Mouse (Mus musculus) G1E (cell line): ENCODE measurements around the gene Oxgr1. TPM values are rescaled to one million over a fixed set of nuclear protein-coding genes. Genes with fewer than 3 reads are reported as not detected.

Experiments
- ATAC-seq: 2 replicates; pipeline ENCODE4 v1.8.0; 2016; ENCODE audit warnings: mild to moderate bottlenecking; ENCODE audit not compliant: insufficient number of reproducible peaks, poor library complexity, low FRiP score, severe bottlenecking; ENCODE audit errors: extremely low read depth
- DNase-seq: peaks from one replicate; pipeline ENCODE4 v3.0.0; 2012; ENCODE audit warnings: low spot score
- H3K27me3 ChIP-seq: 2 replicates; pipeline ENCODE4 v1.6.1; 2012; ENCODE audit warnings: mild to moderate bottlenecking, low read length, inconsistent platforms; ENCODE audit not compliant: insufficient read depth
- H3K36me3 ChIP-seq: replicated peaks from 2 replicates; pipeline ENCODE3; 2012; ENCODE audit warnings: mild to moderate bottlenecking, inconsistent platforms
- H3K4me1 ChIP-seq: 2 replicates; pipeline ENCODE4 v1.6.1; 2012; ENCODE audit warnings: low read depth, low read length, inconsistent platforms, mixed read lengths; ENCODE audit not compliant: insufficient read depth
- H3K4me3 ChIP-seq: 2 replicates; pipeline ENCODE4 v1.5.1; 2012; ENCODE audit warnings: low read depth, mild to moderate bottlenecking, inconsistent platforms, low read length, moderate library complexity, mixed read lengths
- H3K9me3 ChIP-seq: replicated peaks from 2 replicates; pipeline ENCODE4 v1.6.1; 2012; ENCODE audit warnings: inconsistent platforms
- CTCF ChIP-seq: IDR thresholded peaks from 2 replicates; pipeline ENCODE4 v1.5.1; 2012; ENCODE audit warnings: low read depth, low read length, inconsistent platforms, mixed read lengths
- GATA1 ChIP-seq: IDR thresholded peaks from 2 replicates; pipeline ENCODE4 v1.6.1; 2012; ENCODE audit warnings: borderline replicate concordance, low read length, inconsistent platforms, mixed read lengths
- GATA2 ChIP-seq: IDR thresholded peaks from 2 replicates; pipeline ENCODE4 v1.6.1; 2012; ENCODE audit warnings: low read depth, low read length, inconsistent platforms, borderline replicate concordance
- POLR2AphosphoS5 ChIP-seq: IDR thresholded peaks from 2 replicates; pipeline ENCODE4 v1.6.1; 2012; ENCODE audit warnings: low read depth, low read length, inconsistent platforms; ENCODE audit not compliant: insufficient replicate concordance
- TAL1 ChIP-seq: conservative IDR thresholded peaks from 2 replicates; pipeline ENCODE4 v1.6.1; 2012; ENCODE audit warnings: low read depth, low read length, inconsistent platforms, mixed read lengths
- polyA plus RNA-seq: library from polyadenylated mRNA; stranded (reverse); fragments of >175 nt; gene quantifications from 2 replicates; pipeline ENCODE4 v1.2.3, GENCODE M21; 2012
- total RNA-seq, 2 experiments: library from RNA; stranded (forward) in 1 of 2; stranded (reverse) in 1 of 2; fragments of 200-1000 nt in 1 of 2; fragments of >200 nt in 1 of 2; fragmentation: Nextera tagmentation in 1 of 2; gene quantifications; 2 replicates each; pipeline ENCODE4 v1.2.3; 2014 to 2017

Gene Oxgr1
- total and polyA plus RNA-seq, 3 experiments = 0.16 TPM; not detected in 2

DNA sequence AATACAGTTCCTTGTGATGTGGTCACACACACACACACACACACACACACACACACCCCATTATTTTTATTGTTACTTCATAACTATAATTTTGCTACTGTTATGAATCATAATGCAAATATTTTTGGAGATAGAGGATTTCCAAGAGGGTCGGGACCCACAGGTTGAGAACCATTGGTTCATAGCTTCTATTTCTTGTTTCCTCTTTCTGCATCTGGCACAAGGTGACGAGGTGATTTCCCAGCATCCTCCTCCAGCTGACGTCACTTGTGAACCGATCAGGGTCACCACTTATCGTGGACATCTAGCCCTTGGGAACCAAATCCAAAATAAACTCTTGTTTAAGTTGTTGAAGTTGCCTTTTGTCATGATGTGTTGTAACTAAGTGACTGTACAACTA is 33.5 kb upstream of the Oxgr1 start:
- H3K36me3 ChIP-seq = no peaks in the 10 kb centered on the region
- no peak for DNase-seq
- no peak overlapping the region for H3K4me3 ChIP-seq
- TF ChIP-seq GATA2 (no peak), CTCF (no peak), GATA1 (no peak), TAL1 (no peak), POLR2AphosphoS5 (no peak)
- peaks cover 48% of the 10 kb centered on the region for H3K9me3 ChIP-seq
- ATAC-seq = no peak
- H3K27me3 ChIP-seq = no peaks in the 10 kb centered on the region
- H3K4me1 ChIP-seq = no peaks in the 10 kb centered on the region

DNA sequence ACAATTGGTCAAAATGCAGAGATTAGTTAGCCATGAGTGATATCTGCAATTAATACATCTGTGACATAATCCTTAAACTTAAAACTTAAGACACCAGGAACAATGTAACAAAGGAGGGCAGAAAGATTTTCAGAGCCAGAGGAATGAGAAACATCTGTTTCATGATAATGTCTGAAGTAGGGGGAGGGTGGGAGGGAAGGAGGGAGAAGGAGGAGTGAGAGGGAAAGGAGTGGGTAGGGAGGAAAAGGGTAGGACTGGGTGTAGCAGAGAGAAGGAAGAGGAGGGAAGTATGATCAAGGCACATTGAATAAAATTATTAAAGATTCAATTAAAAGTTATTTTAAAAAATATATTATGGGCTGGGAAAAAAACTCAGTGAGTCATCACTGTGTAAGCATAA is 32.0 kb upstream of the Oxgr1 start:
- ATAC-seq = no peak
- H3K27me3 ChIP-seq = no peaks in the 10 kb centered on the region
- TF ChIP-seq POLR2AphosphoS5 (no peak), TAL1 (no peak)
- no peaks in the 10 kb centered on the region for H3K4me1 ChIP-seq
- DNase-seq = no peak
- H3K36me3 ChIP-seq = no peaks in the 10 kb centered on the region
- H3K9me3 ChIP-seq = peaks cover 44% of the 10 kb centered on the region
- no peak overlapping the region for H3K4me3 ChIP-seq

DNA sequence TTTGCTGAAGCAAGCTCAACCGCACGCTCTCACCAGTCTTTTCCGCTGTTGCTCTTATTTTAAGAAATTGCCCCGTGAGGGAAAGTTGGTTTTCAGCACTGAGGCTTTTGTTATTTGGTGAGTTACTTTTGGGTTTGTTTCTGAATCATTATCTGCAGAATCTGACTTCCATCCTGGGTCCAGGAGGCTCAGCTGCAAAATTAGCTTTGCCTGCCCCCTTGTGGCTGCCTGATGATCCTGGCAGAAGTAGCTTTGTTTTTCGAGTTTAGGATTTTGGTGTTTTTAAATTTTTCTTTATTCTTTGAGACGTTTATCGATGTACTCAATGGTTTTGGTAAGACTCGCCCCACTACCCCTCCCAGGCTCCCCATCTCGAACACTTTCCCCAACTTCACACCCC is 18.9 kb upstream of the Oxgr1 start:
- no peak for ATAC-seq
- Histone ChIP-seq H3K27me3 (no peaks in the 10 kb centered on the region), H3K9me3 (peaks cover 44% of the 10 kb centered on the region), H3K4me1 (no peaks in the 10 kb centered on the region), H3K4me3 (no peak overlapping the region), H3K36me3 (no peaks in the 10 kb centered on the region)
- DNase-seq = no peak
- TF ChIP-seq TAL1 (no peak), CTCF (no peak), POLR2AphosphoS5 (no peak), GATA1 (no peak), GATA2 (no peak)

DNA sequence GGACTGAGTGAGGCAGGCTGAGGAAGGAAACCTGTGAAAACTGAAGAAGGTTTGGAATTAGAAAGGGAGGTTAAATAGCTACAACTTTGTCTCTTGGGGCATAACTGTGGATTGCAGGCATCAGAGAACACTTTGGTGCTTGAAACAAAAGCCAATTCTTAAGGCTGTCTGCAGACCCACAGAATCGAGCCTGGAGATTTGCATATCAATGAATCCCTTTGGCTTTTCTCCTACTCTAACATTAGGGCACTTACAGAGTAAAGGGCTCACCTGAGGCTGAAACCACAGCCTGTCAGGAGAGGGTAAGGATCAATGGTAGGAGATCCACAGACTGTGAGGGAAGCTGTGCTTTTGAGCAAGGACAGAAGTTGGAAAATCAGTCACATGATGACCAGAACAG is 8.8 kb downstream of the Oxgr1 start:
- ATAC-seq (no peak), DNase-seq (no peak)
- Histone ChIP-seq H3K9me3 (peaks cover 46% of the 10 kb centered on the region), H3K27me3 (no peaks in the 10 kb centered on the region), H3K4me3 (no peak overlapping the region), H3K36me3 (no peaks in the 10 kb centered on the region), H3K4me1 (no peaks in the 10 kb centered on the region)
- TF ChIP-seq CTCF (no peak), GATA1 (no peak), POLR2AphosphoS5 (no peak), TAL1 (no peak), GATA2 (no peak)

DNA sequence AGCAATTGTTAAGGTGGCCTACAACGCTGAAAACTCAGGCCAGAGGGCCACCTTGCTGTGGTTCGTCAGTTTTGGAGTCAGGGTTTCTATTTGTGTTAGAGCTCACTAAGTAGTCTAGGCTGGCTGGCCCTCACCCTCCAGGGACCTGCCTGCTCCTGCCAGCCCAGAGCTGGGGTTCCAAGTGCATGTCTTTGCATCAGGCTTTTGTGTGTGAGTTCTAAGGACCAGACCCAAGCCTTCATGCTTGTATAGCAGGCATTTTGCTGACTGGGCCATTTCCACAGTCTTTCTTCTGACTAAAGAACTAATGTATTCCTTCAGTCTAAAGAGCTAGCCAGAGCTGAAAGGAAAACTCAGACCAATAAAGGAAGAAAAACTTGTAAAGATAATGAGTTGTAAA is 22.3 kb downstream of the Oxgr1 start:
- no peaks in the 10 kb centered on the region for H3K36me3 ChIP-seq
- no peaks in the 10 kb centered on the region for H3K27me3 ChIP-seq
- TF ChIP-seq POLR2AphosphoS5 (no peak), TAL1 (no peak), CTCF (no peak), GATA1 (no peak), GATA2 (no peak)
- no peak for DNase-seq
- no peak for ATAC-seq
- H3K9me3 ChIP-seq = peaks cover 52% of the 10 kb centered on the region
- no peaks in the 10 kb centered on the region for H3K4me1 ChIP-seq
- H3K4me3 ChIP-seq = no peak overlapping the region

DNA sequence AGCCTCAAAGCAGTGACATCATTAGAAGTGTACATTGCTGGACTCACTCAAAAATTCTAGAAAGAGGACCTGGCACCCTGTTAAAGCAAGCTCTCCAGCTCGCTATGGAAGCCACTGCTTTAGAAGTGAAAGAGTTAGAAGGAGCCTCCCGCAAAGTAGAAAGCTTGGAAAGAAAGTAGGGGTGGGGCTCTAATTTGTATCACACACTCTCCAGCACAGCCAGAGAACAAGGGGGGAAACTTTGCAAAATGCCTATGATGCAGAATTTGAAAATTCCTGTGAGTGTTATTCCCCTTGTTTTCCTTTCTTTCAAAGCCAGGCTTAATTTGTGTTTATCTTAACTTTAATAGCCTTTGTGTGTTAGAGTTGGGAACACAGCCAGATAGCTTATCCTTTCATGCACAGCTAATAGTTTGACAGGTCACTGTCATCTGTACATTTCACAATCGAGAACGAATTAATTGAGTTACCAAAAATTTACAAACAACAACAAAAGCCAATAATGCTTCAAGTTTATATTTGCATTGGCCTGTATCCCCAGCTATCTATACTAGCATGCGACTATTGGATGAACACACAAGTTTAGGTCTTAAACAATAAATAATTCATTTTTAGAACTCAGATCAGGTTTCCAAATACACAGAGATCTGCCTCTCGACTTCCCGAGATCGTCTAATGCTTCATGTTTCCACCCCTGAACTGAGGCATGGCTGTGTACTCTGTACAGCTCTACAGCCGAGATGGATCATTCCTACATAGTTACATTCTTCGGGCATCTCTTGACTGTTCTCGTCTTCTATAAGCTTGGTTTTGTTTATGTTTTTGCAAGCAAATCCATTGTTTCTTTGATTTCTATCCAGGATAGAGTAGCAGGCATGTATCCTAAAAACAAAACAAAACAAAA is 32.0 kb downstream of the Oxgr1 start:
- ATAC-seq (no peak), DNase-seq (no peak)
- TF ChIP-seq CTCF (no peak), POLR2AphosphoS5 (no peak), TAL1 (no peak), GATA1 (no peak), GATA2 (no peak)
- no peaks in the 10 kb centered on the region for H3K36me3 ChIP-seq
- H3K4me3 ChIP-seq = no peak overlapping the region
- H3K4me1 ChIP-seq = no peaks in the 10 kb centered on the region
- H3K27me3 ChIP-seq = no peaks in the 10 kb centered on the region
- peaks cover 29% of the 10 kb centered on the region for H3K9me3 ChIP-seq
